Mouse (Mus musculus): ENCODE measurements around the gene Nudcd3. TPM values are rescaled to one million over a fixed set of nuclear protein-coding genes. Genes with fewer than 3 reads are reported as not detected.
A peak's percentile ranks its signal among the peaks of the same experiment; 100 is the strongest.

Gene Nudcd3
- polyA plus RNA-seq (2014; fragmentation: Nextera tagmentation; extraction: Ambion mirVana) = 58.0 and 65.5 TPM in 2 replicates

DNA sequence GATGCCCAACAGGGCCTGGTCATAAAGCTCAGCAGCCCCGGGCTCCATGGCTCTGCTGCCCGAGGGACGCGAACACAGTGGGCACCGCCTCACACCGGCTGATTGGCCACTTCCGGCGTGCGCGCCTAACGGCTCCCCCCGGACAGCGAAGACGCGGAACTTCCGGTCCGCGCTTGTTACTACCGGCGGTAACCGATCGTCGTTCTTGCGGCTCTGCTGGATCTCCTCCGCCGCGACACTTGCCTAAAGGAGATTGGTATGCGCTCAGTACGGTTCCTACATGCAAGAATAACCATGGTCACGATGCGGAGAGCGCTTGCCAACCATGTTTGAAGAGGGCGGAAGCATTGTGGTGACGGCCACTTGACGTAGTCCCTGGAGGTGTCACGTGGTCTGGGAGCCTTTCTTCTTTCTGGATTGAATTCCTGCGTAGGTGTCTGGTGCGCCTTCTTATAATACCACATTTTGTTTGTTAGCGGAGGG lies at the start of gene Nudcd3:
Nudcd3 (minus strand) TSS at position 329 of the 483 bp plus-strand sequence.
- Histone ChIP-seq H3K4me2 (ENCODE audit: low read depth, low read length) (peak within 1 kb of the TSS; percentile 85), H3K36me3 (ENCODE audit: control insufficient read depth, insufficient read depth, low read length) (no peaks in the 10 kb centered on the region), H3K9ac (replicated peaks; ENCODE audit: low read depth, low read length) (peak within 1 kb of the TSS; percentile 95), H3K4me1 (ENCODE audit: control insufficient read depth, insufficient read depth, low read length) (peaks cover 17% of the 10 kb centered on the region), H3K4me3 (ENCODE audit: low read depth, low read length) (peak within 1 kb of the TSS; percentile 99), H3K9me3 (ENCODE audit: control insufficient read depth, low read length) (no peaks in the 10 kb centered on the region), H3K27me3 (ENCODE audit: control insufficient read depth, insufficient read depth, low read length) (no peaks in the 10 kb centered on the region; the same call in 1 of the 2 replicates), H3K27ac (ENCODE audit: low read depth, low read length) (peak within 1 kb of the TSS; percentile 98)
- peak; percentile 98 for ATAC-seq (ENCODE audit: low read depth)
- WGBS = under 1% methylated on average over 39 of the region's 39 CpGs

DNA sequence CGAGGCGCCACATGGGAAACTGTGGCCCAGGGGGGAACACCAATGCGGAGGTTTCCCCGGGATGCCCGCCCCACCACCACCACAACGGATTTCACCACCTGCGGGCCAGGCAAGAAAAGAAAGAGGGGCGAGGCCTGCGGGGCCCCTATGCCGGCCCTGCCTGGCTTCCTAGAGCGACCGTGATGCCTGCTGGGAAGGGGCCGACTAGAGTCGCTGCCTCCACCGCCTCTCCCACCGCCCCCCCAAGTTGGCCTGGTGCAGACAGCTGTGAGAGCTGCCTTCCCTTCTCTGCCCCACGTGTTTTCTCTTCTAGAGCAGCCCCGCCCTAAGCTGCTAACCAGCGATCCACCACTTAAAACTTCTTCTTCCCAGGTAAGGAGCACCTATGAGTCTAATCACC lies 44.5 kb upstream of the Nudcd3 start:
- Histone ChIP-seq H3K4me3 (ENCODE audit: low read depth, low read length) (no peak overlapping the region), H3K27me3 (ENCODE audit: control insufficient read depth, insufficient read depth, low read length) (no peaks in the 10 kb centered on the region), H3K4me1 (ENCODE audit: control insufficient read depth, insufficient read depth, low read length) (no peaks in the 10 kb centered on the region), H3K9me3 (ENCODE audit: control insufficient read depth, low read length) (no peaks in the 10 kb centered on the region), H3K9ac (replicated peaks; ENCODE audit: low read depth, low read length) (no peak overlapping the region), H3K36me3 (ENCODE audit: control insufficient read depth, insufficient read depth, low read length) (no peaks in the 10 kb centered on the region), H3K27ac (ENCODE audit: low read depth, low read length) (no peak overlapping the region), H3K4me2 (ENCODE audit: low read depth, low read length) (no peak overlapping the region)
- no peak for ATAC-seq (ENCODE audit: low read depth)
- WGBS = 55% methylated on average over 19 of the region's 19 CpGs

DNA sequence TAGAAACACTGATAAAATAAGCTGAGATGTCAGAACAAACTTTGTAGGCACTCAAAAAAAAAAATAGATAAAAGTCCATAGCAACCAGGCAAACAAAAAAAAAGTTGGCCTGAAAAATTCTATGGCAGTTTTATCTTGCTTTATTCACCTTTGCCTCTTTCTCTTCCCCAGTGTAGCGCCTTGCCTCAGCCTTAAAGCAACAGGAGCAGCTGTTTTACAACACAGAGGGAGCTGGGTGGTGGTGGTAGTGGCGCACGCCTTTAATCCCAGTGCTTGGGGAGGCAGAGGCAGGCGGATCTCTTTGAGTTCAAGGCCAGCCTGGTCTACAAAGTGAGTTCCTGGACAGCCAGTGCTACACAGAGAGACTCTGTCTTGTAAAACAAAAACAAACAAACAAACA lies 32.8 kb upstream of the Nudcd3 start:
- Histone ChIP-seq H3K4me1 (ENCODE audit: control insufficient read depth, insufficient read depth, low read length) (no peaks in the 10 kb centered on the region), H3K36me3 (ENCODE audit: control insufficient read depth, insufficient read depth, low read length) (no peaks in the 10 kb centered on the region), H3K27me3 (ENCODE audit: control insufficient read depth, insufficient read depth, low read length) (no peaks in the 10 kb centered on the region), H3K27ac (ENCODE audit: low read depth, low read length) (no peak overlapping the region), H3K4me3 (ENCODE audit: low read depth, low read length) (no peak overlapping the region), H3K9me3 (ENCODE audit: control insufficient read depth, low read length) (no peaks in the 10 kb centered on the region), H3K9ac (replicated peaks; ENCODE audit: low read depth, low read length) (no peak overlapping the region), H3K4me2 (ENCODE audit: low read depth, low read length) (no peak overlapping the region)
- ATAC-seq (ENCODE audit: low read depth) = no peak
- 92% methylated on average over 4 of the region's 4 CpGs for WGBS

DNA sequence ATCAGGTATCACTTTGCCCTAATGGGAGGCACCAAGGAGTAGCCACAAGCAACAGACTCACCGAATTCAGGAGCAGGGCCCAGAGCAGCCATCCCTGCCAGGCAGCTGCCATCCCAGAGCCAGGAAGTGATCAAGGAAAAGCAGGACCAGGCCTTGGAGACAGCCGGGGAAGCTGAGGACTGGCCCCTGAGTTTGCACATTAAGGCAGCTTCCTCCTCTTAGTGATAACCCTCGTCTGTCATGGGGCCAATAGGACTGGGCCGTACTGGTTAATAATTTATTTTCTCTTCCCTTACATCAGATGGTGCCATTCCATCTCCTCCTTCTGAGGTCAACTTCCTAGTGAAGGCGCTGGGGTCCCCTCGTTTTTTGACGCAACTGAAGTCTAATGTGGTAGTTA lies 29.8 kb upstream of the Nudcd3 start, which contains the start of gene Npc1l1:
Npc1l1 (minus strand) TSS at position 132 of the 400 bp plus-strand sequence.
- no peak within 1 kb of the TSS for H3K4me2 ChIP-seq (ENCODE audit: low read depth, low read length)
- no peak for ATAC-seq (ENCODE audit: low read depth)
- no peaks in the 10 kb centered on the region for H3K4me1 ChIP-seq (ENCODE audit: control insufficient read depth, insufficient read depth, low read length)
- H3K9ac ChIP-seq (replicated peaks; ENCODE audit: low read depth, low read length) = no peak within 1 kb of the TSS
- no peaks in the 10 kb centered on the region for H3K27me3 ChIP-seq (ENCODE audit: control insufficient read depth, insufficient read depth, low read length)
- H3K9me3 ChIP-seq (ENCODE audit: control insufficient read depth, low read length) = no peaks in the 10 kb centered on the region
- no peak within 1 kb of the TSS for H3K27ac ChIP-seq (ENCODE audit: low read depth, low read length)
- 83% methylated on average over 7 of the region's 7 CpGs for WGBS
- H3K4me3 ChIP-seq (ENCODE audit: low read depth, low read length) = no peak within 1 kb of the TSS
- H3K36me3 ChIP-seq (ENCODE audit: control insufficient read depth, insufficient read depth, low read length) = no peaks in the 10 kb centered on the region

GRCm38 (mm10) chr11:6224541-6225229 lies 24.5 kb upstream of the Nudcd3 start:
- H3K36me3 ChIP-seq (ENCODE audit: control insufficient read depth, insufficient read depth, low read length) = no peaks in the 10 kb centered on the region
- H3K4me3 ChIP-seq (ENCODE audit: low read depth, low read length) = no peak overlapping the region
- WGBS = 85% methylated on average over 14 of the region's 14 CpGs
- H3K9me3 ChIP-seq (ENCODE audit: control insufficient read depth, low read length) = no peaks in the 10 kb centered on the region
- no peaks in the 10 kb centered on the region for H3K4me1 ChIP-seq (ENCODE audit: control insufficient read depth, insufficient read depth, low read length)
- no peak for ATAC-seq (ENCODE audit: low read depth)
- no peak overlapping the region for H3K4me2 ChIP-seq (ENCODE audit: low read depth, low read length)
- H3K27ac ChIP-seq (ENCODE audit: low read depth, low read length) = no peak overlapping the region
- no peaks in the 10 kb centered on the region for H3K27me3 ChIP-seq (ENCODE audit: control insufficient read depth, insufficient read depth, low read length)
- no peak overlapping the region for H3K9ac ChIP-seq (replicated peaks; ENCODE audit: low read depth, low read length)

GRCm38 (mm10) chr11:6222187-6222586 lies 22.0 kb upstream of the Nudcd3 start:
- H3K9ac ChIP-seq (replicated peaks; ENCODE audit: low read depth, low read length) = no peak overlapping the region
- H3K4me3 ChIP-seq (ENCODE audit: low read depth, low read length) = no peak overlapping the region
- no peak for ATAC-seq (ENCODE audit: low read depth)
- no peaks in the 10 kb centered on the region for H3K9me3 ChIP-seq (ENCODE audit: control insufficient read depth, low read length)
- H3K36me3 ChIP-seq (ENCODE audit: control insufficient read depth, insufficient read depth, low read length) = no peaks in the 10 kb centered on the region
- H3K27ac ChIP-seq (ENCODE audit: low read depth, low read length) = no peak overlapping the region
- H3K4me1 ChIP-seq (ENCODE audit: control insufficient read depth, insufficient read depth, low read length) = no peaks in the 10 kb centered on the region
- no peak overlapping the region for H3K4me2 ChIP-seq (ENCODE audit: low read depth, low read length)
- no peaks in the 10 kb centered on the region for H3K27me3 ChIP-seq (ENCODE audit: control insufficient read depth, insufficient read depth, low read length)
- WGBS = 94% methylated on average over 10 of the region's 10 CpGs

- Histone ChIP-seq H3K36me3 (ENCODE audit: control insufficient read depth, insufficient read depth, low read length) (no peaks in the 10 kb centered on the region), H3K4me3 (ENCODE audit: low read depth, low read length) (no peak overlapping the region), H3K27me3 (ENCODE audit: control insufficient read depth, insufficient read depth, low read length) (no peaks in the 10 kb centered on the region), H3K9ac (replicated peaks; ENCODE audit: low read depth, low read length) (no peak overlapping the region), H3K4me1 (ENCODE audit: control insufficient read depth, insufficient read depth, low read length) (no peaks in the 10 kb centered on the region), H3K9me3 (ENCODE audit: control insufficient read depth, low read length) (no peaks in the 10 kb centered on the region), H3K4me2 (ENCODE audit: low read depth, low read length) (no peak overlapping the region), H3K27ac (ENCODE audit: low read depth, low read length) (no peak overlapping the region)
- no peak for ATAC-seq (ENCODE audit: low read depth)
- WGBS = 83% methylated on average over 6 of the region's 6 CpGs
These were observed 19.8 kb upstream of the Nudcd3 start for GRCm38 (mm10) chr11:6219967-6220366.

- no peak for ATAC-seq (ENCODE audit: low read depth)
- Histone ChIP-seq H3K4me1 (ENCODE audit: control insufficient read depth, insufficient read depth, low read length) (no peaks in the 10 kb centered on the region), H3K27me3 (ENCODE audit: control insufficient read depth, insufficient read depth, low read length) (no peaks in the 10 kb centered on the region), H3K9me3 (ENCODE audit: control insufficient read depth, low read length) (no peaks in the 10 kb centered on the region), H3K9ac (replicated peaks; ENCODE audit: low read depth, low read length) (no peak overlapping the region), H3K4me2 (ENCODE audit: low read depth, low read length) (no peak overlapping the region), H3K27ac (ENCODE audit: low read depth, low read length) (no peak overlapping the region), H3K36me3 (ENCODE audit: control insufficient read depth, insufficient read depth, low read length) (no peaks in the 10 kb centered on the region), H3K4me3 (ENCODE audit: low read depth, low read length) (no peak overlapping the region)
- WGBS = 83% methylated on average over 11 of the region's 11 CpGs
These were observed 18.1 kb upstream of the Nudcd3 start for GRCm38 (mm10) chr11:6218189-6218896.

GRCm38 (mm10) chr11:6216834-6217233 lies 16.6 kb upstream of the Nudcd3 start:
- Histone ChIP-seq H3K27me3 (ENCODE audit: control insufficient read depth, insufficient read depth, low read length) (no peaks in the 10 kb centered on the region), H3K4me3 (ENCODE audit: low read depth, low read length) (no peak overlapping the region), H3K4me1 (ENCODE audit: control insufficient read depth, insufficient read depth, low read length) (no peaks in the 10 kb centered on the region), H3K9ac (replicated peaks; ENCODE audit: low read depth, low read length) (no peak overlapping the region), H3K9me3 (ENCODE audit: control insufficient read depth, low read length) (no peaks in the 10 kb centered on the region), H3K27ac (ENCODE audit: low read depth, low read length) (no peak overlapping the region), H3K36me3 (ENCODE audit: control insufficient read depth, insufficient read depth, low read length) (no peaks in the 10 kb centered on the region), H3K4me2 (ENCODE audit: low read depth, low read length) (no peak overlapping the region)
- ATAC-seq (ENCODE audit: low read depth) = no peak
- WGBS = 66% methylated on average over 3 of the region's 3 CpGs

All from neural tube, embryonic 14.5 days (tissue).